Mouse (Mus musculus) brain, embryonic 14.5 days (tissue): Measurements from ENCODE around the gene Ephb2.

Source experiments
- CTCF ChIP-seq: fragments of 200-500 bp; IDR thresholded peaks from 2 replicates; pipeline ENCODE4 v1.5.1; 2012; ENCODE audit warnings: inconsistent platforms, mild to moderate bottlenecking, moderate library complexity, borderline replicate concordance; ENCODE audit not compliant: insufficient read depth, insufficient read length; ENCODE audit errors: extremely low read depth
- POLR2A ChIP-seq: fragments of 200-500 bp; IDR thresholded peaks from 2 replicates; pipeline ENCODE4 v1.6.1; 2012; ENCODE audit warnings: mild to moderate bottlenecking, inconsistent platforms, borderline replicate concordance; ENCODE audit not compliant: poor library complexity, insufficient read depth, insufficient read length, severe bottlenecking; ENCODE audit errors: extremely low read depth

GRCm38 (mm10) chr4:136832559-136833232 lies 3.1 kb downstream of the Ephb2 start:
- TF ChIP-seq POLR2A (no peak), CTCF (no peak)
